Mouse (Mus musculus) left cerebral cortex, postnatal 10 days (tissue): ENCODE results near the gene Elmo2. TPM values are rescaled to one million over a fixed set of nuclear protein-coding genes. Genes with fewer than 3 reads are reported as not detected.

ENCODE experiments used
- DNase-seq, 2 experiments: peaks; one replicate each; pipeline ENCODE4 v3.0.0; 2021 to 2022; ENCODE audit warnings: low spot score in 2 of 2, mixed read lengths in 1 of 2; ENCODE audit errors: extremely low spot score in 1 of 2
- intact Hi-C: fragments of 180-260 bp; cut with DNase I; formaldehyde crosslinking; loops from one replicate; pipeline ENCODE4 v1.15.1; 2025
- total RNA-seq, 2 experiments: library from RNA; stranded (reverse); gene quantifications; 2 replicates each; pipeline ENCODE4 v1.2.3; 2021

Gene Elmo2
- 100 to 1,000 TPM; 102 to 104 TPM for total RNA-seq

DNA sequence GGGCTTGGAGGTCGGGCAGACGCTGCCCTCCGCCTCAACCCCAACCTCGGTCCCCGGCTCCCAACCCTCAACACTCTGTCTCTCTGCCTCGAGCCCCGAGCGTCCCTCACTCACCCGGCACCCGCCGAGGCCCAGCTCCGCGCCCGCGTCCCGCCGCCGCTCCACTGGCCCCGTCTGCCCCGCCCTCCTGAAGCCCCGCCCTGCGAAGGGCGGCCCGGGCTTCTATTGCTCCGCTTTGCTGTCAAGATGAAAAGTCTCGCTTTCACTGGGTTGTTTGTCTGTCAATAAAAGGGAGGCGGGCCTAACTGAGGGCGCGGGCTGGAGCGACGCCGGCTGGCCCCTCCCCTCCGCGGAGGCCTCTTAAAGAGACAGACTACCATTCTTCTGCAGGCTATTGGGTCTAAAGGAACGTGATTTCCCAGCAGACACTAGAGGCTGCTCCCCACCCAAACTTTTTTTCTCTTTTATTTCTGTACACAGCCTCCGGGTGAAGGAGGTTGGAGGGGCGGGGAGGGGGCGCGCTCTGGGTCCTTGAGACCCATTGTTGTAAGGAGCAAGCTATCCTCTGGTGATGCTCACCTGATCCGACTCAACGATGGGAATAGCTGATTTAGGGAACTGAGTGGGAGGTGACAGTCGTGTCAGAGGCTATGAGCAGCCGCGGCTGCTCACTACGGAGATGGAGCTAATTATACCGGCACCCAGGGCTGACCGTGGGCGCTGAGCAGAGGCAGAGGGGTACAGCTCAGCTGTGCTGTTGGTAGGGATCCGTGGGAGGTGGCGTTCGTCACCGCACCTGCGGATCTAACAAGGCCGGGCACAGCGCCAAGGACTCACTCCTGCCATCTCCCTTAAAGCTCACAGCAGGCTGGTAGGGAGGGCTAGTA is at the start of gene Elmo2:
TSS of gene Elmo2 (minus strand) at position 176 of the 887 bp plus-strand sequence.
- intact Hi-C loops, result no loop called here
- peak; percentile 98 for DNase-seq

DNA sequence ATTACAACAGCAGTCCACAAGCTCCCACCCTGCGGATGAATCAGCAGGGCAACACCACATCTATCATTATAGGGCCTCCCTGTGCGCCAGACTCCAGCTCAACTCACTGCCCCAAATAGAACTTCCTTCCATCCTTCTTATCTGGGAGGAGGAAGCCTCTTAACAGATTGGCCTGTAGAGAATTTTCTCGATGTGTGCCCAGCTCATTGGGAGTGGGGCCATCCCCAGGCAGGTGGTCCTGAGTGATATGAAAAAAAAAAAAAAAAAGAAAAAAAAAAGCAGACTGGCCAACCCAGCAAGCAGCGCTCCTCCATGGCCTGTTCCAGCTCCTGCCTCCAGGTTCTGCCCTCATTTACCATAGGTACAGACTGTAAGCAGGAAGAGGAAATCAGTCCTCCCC is 49.7 kb upstream of the Elmo2 start:
- DNase-seq, result no peak
- intact Hi-C loops, result no loop called here

GRCm38 (mm10) chr2:165375478-165375877 is 49.2 kb upstream of the Elmo2 start:
- DNase-seq, result no peak
- intact Hi-C loops, result no loop called here

DNA sequence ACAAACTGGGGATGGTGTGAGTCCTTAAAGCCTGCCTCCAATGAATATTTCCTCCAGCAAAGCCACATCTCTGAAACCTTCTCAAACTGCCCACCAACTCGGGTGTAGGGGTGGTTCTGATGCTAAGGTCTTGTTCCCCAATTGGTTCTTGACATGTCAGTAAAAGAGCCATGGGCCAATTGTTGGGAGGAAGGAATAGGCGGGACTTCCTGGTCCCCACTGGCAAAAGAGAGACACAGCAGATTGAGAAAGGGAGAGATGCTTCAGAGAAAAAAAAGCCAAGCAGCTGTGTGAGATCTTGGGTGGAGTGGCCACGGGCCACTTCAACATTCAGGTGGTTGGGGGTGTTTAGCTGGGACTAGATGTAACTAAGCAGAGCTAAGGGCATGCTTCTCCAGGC is 44.8 kb upstream of the Elmo2 start:
- intact Hi-C loops, result no loop called here
- DNase-seq, result no peak

GRCm38 (mm10) chr2:165370348-165370747 is 44.1 kb upstream of the Elmo2 start:
- intact Hi-C loops, result no loop called here
- DNase-seq, result no peak

- no peak for DNase-seq
- intact Hi-C loops, result no loop called here
These were observed 42.2 kb upstream of the Elmo2 start, which contains the start of gene Zfp663 for GRCm38 (mm10) chr2:165368496-165368895. TSS of gene Zfp663 (minus strand) at chr2:165368729.

DNA sequence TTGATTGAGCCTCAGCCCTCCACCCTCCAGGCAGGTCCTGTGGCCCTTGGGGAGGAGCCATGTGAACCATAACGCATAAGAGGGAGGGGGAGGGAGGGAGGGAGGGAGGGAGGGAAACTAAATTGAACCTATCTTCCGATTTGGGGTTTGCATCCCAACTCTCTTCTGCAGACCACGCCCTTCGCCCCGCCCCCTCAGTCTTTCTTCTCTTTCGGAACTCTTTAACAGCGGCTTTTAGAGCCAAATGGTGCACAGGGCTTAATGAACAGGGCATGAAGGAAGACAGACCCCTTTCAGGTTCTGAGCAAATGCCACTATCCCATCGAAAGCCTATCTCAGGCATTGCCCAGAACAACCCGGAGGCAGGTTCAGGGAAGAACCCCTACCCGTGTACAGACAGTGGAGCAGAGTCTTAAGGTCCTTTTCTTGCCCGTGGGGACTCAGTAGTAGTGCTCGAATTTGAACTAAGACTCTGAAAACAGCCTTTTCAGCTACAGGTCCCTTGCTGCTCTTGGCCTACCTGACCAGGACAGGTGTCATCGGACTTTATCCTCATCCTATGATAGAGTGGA is 41.7 kb upstream of the Elmo2 start:
- peak in 1 of 2 experiments; percentile 55 for DNase-seq
- intact Hi-C loops, result no loop called here

- DNase-seq, result peak in 1 of 2 experiments; percentile 48
- intact Hi-C loops, result no loop called here
These were observed 40.8 kb upstream of the Elmo2 start for GRCm38 (mm10) chr2:165367047-165367520.

DNA sequence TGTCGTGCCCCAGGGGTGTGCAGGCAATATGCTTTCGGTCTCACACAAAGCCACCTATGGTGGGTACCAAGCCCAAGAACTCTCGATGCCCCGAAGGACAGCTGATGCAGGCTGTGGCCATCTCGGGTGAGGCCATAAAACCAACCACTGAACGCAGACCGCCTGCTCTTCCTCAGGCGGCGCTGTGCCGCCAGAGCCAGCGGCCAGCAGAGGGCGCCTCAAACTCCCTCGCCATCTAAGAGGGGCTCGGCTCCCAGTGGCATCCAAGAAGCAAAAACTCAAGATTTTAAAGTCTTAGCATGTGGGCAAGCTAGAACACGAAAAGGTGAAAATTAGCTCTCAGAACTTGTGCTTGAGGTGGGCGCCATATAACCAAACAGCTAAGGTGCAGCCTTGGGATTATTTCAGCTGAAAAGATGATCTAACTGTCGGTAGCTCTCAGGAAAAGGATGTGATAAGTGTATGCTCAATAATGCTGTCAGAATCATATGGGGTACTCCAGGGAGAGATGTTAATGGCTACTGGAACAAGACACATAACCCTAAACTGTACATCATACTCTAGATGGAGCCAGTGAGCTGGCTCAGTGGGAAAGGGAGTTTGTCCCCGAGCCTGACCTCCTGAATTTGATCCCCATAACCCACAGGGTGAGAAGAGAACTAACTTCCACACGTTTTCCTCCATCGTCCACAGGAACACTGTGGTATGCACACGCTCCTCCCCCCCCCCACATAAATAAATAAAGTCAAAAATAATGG is 38.2 kb upstream of the Elmo2 start:
- peak in 1 of 2 experiments; percentile 76 for DNase-seq
- intact Hi-C loops, result loop anchor here (5.0 kb wide), 2 partner anchors 77 to 287 kb away; partner anchors contain the start of gene Slc35c2

DNA sequence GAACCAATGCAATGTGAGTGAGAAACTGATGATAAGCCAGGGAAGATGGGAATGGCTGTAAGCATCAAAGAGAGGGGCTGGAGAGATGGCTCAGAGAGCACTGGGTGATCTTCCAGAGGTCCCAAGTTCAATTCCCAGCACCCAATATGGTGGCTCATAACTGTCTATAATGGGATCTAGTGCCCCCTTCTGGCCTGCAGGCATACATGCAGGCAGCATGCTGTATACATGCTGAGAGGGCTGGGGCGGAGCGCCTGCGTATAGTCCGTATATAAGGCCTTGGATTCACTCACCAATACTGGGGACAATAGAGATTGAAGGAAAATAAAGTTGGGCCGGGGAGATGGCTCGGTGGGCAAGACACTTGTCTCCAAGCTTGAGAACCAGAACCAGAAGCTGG is 37.0 kb upstream of the Elmo2 start:
- DNase-seq, result no peak
- intact Hi-C loops, result loop anchor here (5.0 kb wide), 2 partner anchors 76 to 286 kb away; partner anchors contain the start of gene Slc35c2

- DNase-seq, result peak in 1 of 2 experiments; percentile 69
- intact Hi-C loops, result loop anchor here (5.0 kb wide), 2 partner anchors 74 to 284 kb away; partner anchors contain the start of gene Slc35c2
These were observed 34.6 kb upstream of the Elmo2 start for GRCm38 (mm10) chr2:165360861-165361260.

DNA sequence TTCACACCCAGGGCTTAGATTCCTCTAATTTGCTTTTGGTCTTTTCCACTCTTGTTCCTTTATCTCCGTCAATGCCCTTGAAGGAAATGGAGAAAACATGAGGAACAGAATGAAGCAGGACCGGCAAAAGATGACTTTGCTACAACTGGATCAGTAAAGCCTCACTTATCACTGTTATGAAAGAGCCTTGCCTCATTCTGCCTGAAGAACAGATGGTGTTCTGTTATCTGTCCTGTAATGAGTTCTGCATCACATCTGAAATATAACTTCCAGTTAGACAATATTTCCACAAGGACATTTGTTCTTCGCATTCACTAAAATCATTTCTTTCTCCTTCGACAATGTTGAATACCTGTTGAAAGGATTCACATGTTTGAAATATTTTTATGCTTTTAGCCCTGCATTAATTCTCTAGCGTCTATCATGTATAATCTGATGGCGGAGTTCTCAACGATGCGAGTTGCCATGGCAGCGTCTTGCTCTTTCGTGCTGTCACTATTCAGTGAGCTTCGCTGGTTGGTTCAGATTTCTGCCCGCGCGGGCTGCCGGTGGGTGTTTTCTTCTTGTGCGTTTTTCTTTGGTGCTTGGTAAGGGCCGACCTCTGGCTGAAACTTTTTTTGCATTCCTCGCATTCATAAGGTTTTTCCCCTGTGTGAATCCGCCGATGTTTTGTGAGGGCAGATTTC is 25.7 kb upstream of the Elmo2 start:
- peak in 1 of 2 experiments; percentile 30 for DNase-seq
- intact Hi-C loops, result no loop called here

- DNase-seq, result no peak
- intact Hi-C loops, result no loop called here
These were observed 23.2 kb upstream of the Elmo2 start for GRCm38 (mm10) chr2:165349466-165349865.

- intact Hi-C loops, result no loop called here
- no peak for DNase-seq
These were observed 19.9 kb upstream of the Elmo2 start for GRCm38 (mm10) chr2:165346180-165346579.

DNA sequence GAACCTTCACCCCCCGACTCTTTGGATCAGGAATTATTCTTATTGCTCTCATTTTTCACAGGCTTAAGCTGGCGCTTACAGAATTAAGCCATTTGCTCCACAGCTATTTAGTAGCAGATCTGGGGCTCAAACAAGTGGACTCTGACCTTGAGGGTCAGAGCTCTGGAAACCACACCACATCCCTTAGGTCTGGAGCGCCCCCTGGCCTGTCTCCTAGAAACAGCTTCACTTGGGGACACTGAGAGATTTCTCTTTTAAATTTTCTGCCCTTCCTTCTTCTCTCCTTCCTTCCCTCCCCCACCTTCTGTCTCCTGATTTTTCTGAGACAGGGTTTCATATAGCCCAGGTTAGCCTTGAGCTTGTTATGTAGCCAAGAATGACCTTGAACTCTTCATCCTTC is 10.9 kb upstream of the Elmo2 start:
- DNase-seq, result peak in 1 of 2 experiments; percentile 64
- intact Hi-C loops, result no loop called here

DNA sequence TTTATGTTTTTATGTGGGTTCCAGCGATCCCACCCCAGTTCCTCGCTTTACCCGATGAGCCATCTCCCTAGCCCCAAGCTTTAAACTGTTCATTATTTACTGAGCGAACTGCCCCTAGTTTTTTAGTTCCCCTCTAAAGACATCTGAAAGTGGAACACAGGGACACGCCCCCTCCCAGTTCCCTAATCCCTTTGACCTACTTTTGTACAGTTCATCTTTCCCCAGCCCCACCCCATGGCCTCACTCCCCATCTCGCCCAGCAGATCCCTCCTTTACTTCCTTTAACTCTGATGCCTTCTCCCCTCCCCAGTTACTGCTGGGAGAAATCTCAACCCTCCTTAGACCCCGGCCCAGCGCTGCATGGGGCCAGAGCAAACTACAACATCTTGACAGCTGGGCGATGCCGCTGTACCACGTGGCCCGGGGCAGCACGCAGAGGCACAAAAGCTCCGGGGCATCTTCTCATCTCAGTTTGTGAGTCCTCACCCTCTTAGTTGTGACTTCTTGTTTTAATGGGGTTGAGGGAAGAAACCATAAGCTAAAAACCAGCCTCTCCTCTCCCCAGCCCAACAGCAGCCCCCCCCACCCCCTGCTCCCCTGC is 6.4 kb upstream of the Elmo2 start:
- DNase-seq, result peak in 1 of 2 experiments; percentile 69
- intact Hi-C loops, result no loop called here

DNA sequence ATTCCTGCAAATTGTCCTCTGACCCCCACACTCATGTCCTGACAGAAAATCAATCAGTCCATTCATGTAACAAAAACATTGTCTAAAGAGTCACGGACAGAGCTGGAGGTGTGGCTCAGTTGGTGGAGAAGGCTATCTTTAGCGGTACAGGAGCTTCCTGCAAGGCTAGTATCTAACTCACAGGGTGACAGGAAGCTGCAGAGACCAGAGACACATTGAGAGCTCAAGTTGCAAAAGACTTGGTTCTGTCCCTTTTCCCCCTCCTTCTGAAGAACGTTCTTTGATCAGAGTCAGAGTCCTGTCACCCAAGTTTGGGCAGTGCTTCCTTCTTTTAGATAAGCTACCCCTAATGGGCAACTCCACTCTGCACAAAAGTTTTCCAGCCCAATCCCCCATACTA is 3.4 kb upstream of the Elmo2 start:
- DNase-seq, result no peak
- intact Hi-C loops, result no loop called here

- intact Hi-C loops, result no loop called here
These were observed 2.5 kb upstream of the Elmo2 start for GRCm38 (mm10) chr2:165328746-165329145.

More at GRCm38 (mm10) chr2:165328746-165329145, 2.5 kb upstream of the Elmo2 start:
- DNase-seq, result no peak
